Mouse (Mus musculus): ENCODE results near the gene Gldc.

- TF ChIP-seq CTCF (IDR thresholded peaks at IDR 0.05; ENCODE audit: control insufficient read depth, insufficient read depth, insufficient replicate concordance, low read depth, low read length) (no peak), POLR2A (IDR thresholded peaks at IDR 0.05; ENCODE audit: control insufficient read depth, low read depth, low read length) (no peak)
Measured at GRCm38 (mm10) chr19:30146761-30147160, 28.5 kb downstream of the Gldc start.

Measured in testis, adult 2 months (tissue).